Mouse (Mus musculus): Measurements from ENCODE around the gene Macf1. TPM values are rescaled to one million over a fixed set of nuclear protein-coding genes. Genes with fewer than 3 reads are reported as not detected.
A peak's percentile ranks its signal among the peaks of the same experiment; 100 is the strongest.
"Not testable (repeated sequence)": the region's sequence is repeated elsewhere in the genome, so short reads cannot be mapped to it uniquely, and the experiment has no call there.

Macf1 gene
- polyA plus RNA-seq, 1 experiment from 2014 or later, result 28.9 TPM

GRCm38 (mm10) chr4:123340232-123340631 lies 343.9 kb downstream of the Macf1 start:
- H3K4me2 ChIP-seq (replicated peaks; ENCODE audit: low read depth), result no peak overlapping the region
- no peaks in the 10 kb centered on the region for H3K27me3 ChIP-seq (ENCODE audit: control insufficient read depth, insufficient read depth, low read length)
- ATAC-seq (ENCODE audit: low FRiP score, low TSS enrichment) (no peak), DNase-seq (ENCODE audit: low spot score) (no peak)
- H3K36me3 ChIP-seq (ENCODE audit: control insufficient read depth, insufficient read depth, low read length), result no peaks in the 10 kb centered on the region
- H3K27ac ChIP-seq (replicated peaks), result no peak overlapping the region
- H3K4me1 ChIP-seq (replicated peaks; ENCODE audit: control insufficient read depth, insufficient read depth), result no peaks in the 10 kb centered on the region; the same call in 1 of the 2 replicates
- H3K9ac ChIP-seq (ENCODE audit: low read length), result no peak overlapping the region
- H3K9me3 ChIP-seq (ENCODE audit: control insufficient read depth, low read length), result no peaks in the 10 kb centered on the region
- WGBS, result 68% methylated on average over 5 of the region's 5 CpGs
- no peak for TF ChIP-seq EP300 (optimal IDR thresholded peaks at IDR 0.05)
- TF ChIP-seq CTCF (IDR thresholded peaks at IDR 0.05; ENCODE audit: low read depth), result no peak
- H3K4me3 ChIP-seq (ENCODE audit: low read depth, low read length), result no peak overlapping the region

GRCm38 (mm10) chr4:123337693-123338092 lies 346.5 kb downstream of the Macf1 start:
- no peaks in the 10 kb centered on the region for H3K9me3 ChIP-seq (ENCODE audit: control insufficient read depth, low read length)
- H3K4me1 ChIP-seq (replicated peaks; ENCODE audit: control insufficient read depth, insufficient read depth), result no peaks in the 10 kb centered on the region; the same call in 1 of the 2 replicates
- no peak overlapping the region for H3K27ac ChIP-seq (replicated peaks)
- no peak for TF ChIP-seq EP300 (optimal IDR thresholded peaks at IDR 0.05)
- no peak for TF ChIP-seq CTCF (IDR thresholded peaks at IDR 0.05; ENCODE audit: low read depth)
- no peak overlapping the region for H3K9ac ChIP-seq (ENCODE audit: low read length)
- no peak overlapping the region for H3K4me2 ChIP-seq (replicated peaks; ENCODE audit: low read depth)
- DNase-seq (ENCODE audit: low spot score) (no peak), ATAC-seq (ENCODE audit: low FRiP score, low TSS enrichment) (no peak)
- no peak overlapping the region for H3K4me3 ChIP-seq (ENCODE audit: low read depth, low read length)
- 61% methylated on average over 4 of the region's 4 CpGs for WGBS
- H3K27me3 ChIP-seq (ENCODE audit: control insufficient read depth, insufficient read depth, low read length), result no peaks in the 10 kb centered on the region
- no peaks in the 10 kb centered on the region for H3K36me3 ChIP-seq (ENCODE audit: control insufficient read depth, insufficient read depth, low read length)

GRCm38 (mm10) chr4:123335796-123336585 lies 348.2 kb downstream of the Macf1 start:
- DNase-seq (ENCODE audit: low spot score), result no peak
- Histone ChIP-seq H3K9ac (ENCODE audit: low read length) (no peak overlapping the region), H3K4me3 (ENCODE audit: low read depth, low read length) (no peak overlapping the region), H3K27me3 (ENCODE audit: control insufficient read depth, insufficient read depth, low read length) (no peaks in the 10 kb centered on the region), H3K36me3 (ENCODE audit: control insufficient read depth, insufficient read depth, low read length) (no peaks in the 10 kb centered on the region), H3K27ac (replicated peaks) (no peak overlapping the region), H3K4me1 (replicated peaks; ENCODE audit: control insufficient read depth, insufficient read depth) (no peaks in the 10 kb centered on the region), H3K9me3 (ENCODE audit: control insufficient read depth, low read length) (no peaks in the 10 kb centered on the region), H3K4me2 (replicated peaks; ENCODE audit: low read depth) (no peak overlapping the region)
- TF ChIP-seq CTCF (IDR thresholded peaks at IDR 0.05; ENCODE audit: low read depth) (peak; percentile 27; the same call in 1 of the 2 replicates), EP300 (optimal IDR thresholded peaks at IDR 0.05) (no peak)
- 0 out of 2 replicates have a peak, but pooled peaks have one; percentile 38 for ATAC-seq (ENCODE audit: low FRiP score, low TSS enrichment)
- 60% methylated on average over 14 of the region's 14 CpGs for WGBS

- H3K9me3 ChIP-seq (ENCODE audit: control insufficient read depth, low read length); DNase-seq (ENCODE audit: low spot score); H3K9ac ChIP-seq (ENCODE audit: low read length); H3K27ac ChIP-seq (replicated peaks); H3K4me1 ChIP-seq (replicated peaks; ENCODE audit: control insufficient read depth, insufficient read depth); H3K4me2 ChIP-seq (replicated peaks; ENCODE audit: low read depth); H3K36me3 ChIP-seq (ENCODE audit: control insufficient read depth, insufficient read depth, low read length); H3K4me3 ChIP-seq (ENCODE audit: low read depth, low read length); H3K27me3 ChIP-seq (ENCODE audit: control insufficient read depth, insufficient read depth, low read length); ATAC-seq (ENCODE audit: low FRiP score, low TSS enrichment): not testable (repeated sequence)
- WGBS, result 75% methylated on average over 10 of the region's 10 CpGs
These were observed 348.9 kb downstream of the Macf1 start for GRCm38 (mm10) chr4:123335244-123335643.

- Histone ChIP-seq H3K36me3 (ENCODE audit: control insufficient read depth, insufficient read depth, low read length) (no peaks in the 10 kb centered on the region), H3K27ac (replicated peaks) (no peak overlapping the region), H3K4me1 (replicated peaks; ENCODE audit: control insufficient read depth, insufficient read depth) (no peaks in the 10 kb centered on the region), H3K9me3 (ENCODE audit: control insufficient read depth, low read length) (no peaks in the 10 kb centered on the region), H3K4me2 (replicated peaks; ENCODE audit: low read depth) (no peak overlapping the region), H3K27me3 (ENCODE audit: control insufficient read depth, insufficient read depth, low read length) (no peaks in the 10 kb centered on the region), H3K9ac (ENCODE audit: low read length) (no peak overlapping the region), H3K4me3 (ENCODE audit: low read depth, low read length) (no peak overlapping the region)
- ATAC-seq (ENCODE audit: low FRiP score, low TSS enrichment) (no peak), DNase-seq (ENCODE audit: low spot score) (no peak)
- TF ChIP-seq EP300 (optimal IDR thresholded peaks at IDR 0.05) (no peak), CTCF (IDR thresholded peaks at IDR 0.05; ENCODE audit: low read depth) (no peak)
- 57% methylated on average over 3 of the region's 3 CpGs for WGBS
These were observed 350.0 kb downstream of the Macf1 start for GRCm38 (mm10) chr4:123334177-123334576.

- no peak for DNase-seq (ENCODE audit: low spot score)
- 96% methylated on average over 4 of the region's 4 CpGs for WGBS
These were observed 351.0 kb downstream of the Macf1 start for GRCm38 (mm10) chr4:123333151-123333550.

GRCm38 (mm10) chr4:123331961-123332360 lies 352.2 kb downstream of the Macf1 start:
- H3K4me3 ChIP-seq (ENCODE audit: low read depth, low read length); H3K9ac ChIP-seq (ENCODE audit: low read length); H3K27ac ChIP-seq (replicated peaks); H3K9me3 ChIP-seq (ENCODE audit: control insufficient read depth, low read length); ATAC-seq (ENCODE audit: low FRiP score, low TSS enrichment); DNase-seq (ENCODE audit: low spot score); H3K27me3 ChIP-seq (ENCODE audit: control insufficient read depth, insufficient read depth, low read length); H3K4me2 ChIP-seq (replicated peaks; ENCODE audit: low read depth); H3K4me1 ChIP-seq (replicated peaks; ENCODE audit: control insufficient read depth, insufficient read depth); H3K36me3 ChIP-seq (ENCODE audit: control insufficient read depth, insufficient read depth, low read length): not testable (repeated sequence)
- 75% methylated on average over 1 of the region's 1 CpGs for whole genome bisulfite sequencing

More at GRCm38 (mm10) chr4:123333151-123333550, 351.0 kb downstream of the Macf1 start:
- Histone ChIP-seq H3K4me2 (replicated peaks; ENCODE audit: low read depth) (no peak overlapping the region), H3K27ac (replicated peaks) (no peak overlapping the region), H3K27me3 (ENCODE audit: control insufficient read depth, insufficient read depth, low read length) (no peaks in the 10 kb centered on the region), H3K4me3 (ENCODE audit: low read depth, low read length) (no peak overlapping the region), H3K4me1 (replicated peaks; ENCODE audit: control insufficient read depth, insufficient read depth) (no peaks in the 10 kb centered on the region), H3K36me3 (ENCODE audit: control insufficient read depth, insufficient read depth, low read length) (no peaks in the 10 kb centered on the region), H3K9me3 (ENCODE audit: control insufficient read depth, low read length) (no peaks in the 10 kb centered on the region), H3K9ac (ENCODE audit: low read length) (no peak overlapping the region)
- no peak for ATAC-seq (ENCODE audit: low FRiP score, low TSS enrichment)
- TF ChIP-seq EP300 (optimal IDR thresholded peaks at IDR 0.05), result no peak
- TF ChIP-seq CTCF (IDR thresholded peaks at IDR 0.05; ENCODE audit: low read depth), result 0 out of 2 replicates have a peak, but pooled peaks have one; percentile 14

Data from stomach, postnatal 0 days (tissue).